Mouse (Mus musculus) MEL (cell line): ENCODE measurements around the gene Sh3rf1.

Experiments
- CTCF ChIP-seq, 3 experiments: IDR thresholded peaks in 2 of 3; conservative IDR thresholded peaks in 1 of 3; 2 replicates each; pipeline ENCODE4 v1.5.1; 2011 to 2012; ENCODE audit warnings: low read length in 3 of 3, low read depth in 2 of 3, mild to moderate bottlenecking in 2 of 3, improper control_type of control experiment in 1 of 3, inconsistent platforms in 1 of 3, mixed read lengths in 1 of 3, moderate library complexity in 1 of 3; ENCODE audit not compliant: control insufficient read depth in 1 of 3, insufficient read depth in 1 of 3, poor library complexity in 1 of 3, severe bottlenecking in 1 of 3
- ELF1 ChIP-seq: IDR thresholded peaks from 2 replicates; pipeline ENCODE4 v1.6.1; 2014; ENCODE audit warnings: low read depth, mild to moderate bottlenecking, inconsistent platforms, low read length, improper control_type of control experiment, moderate library complexity
- MAFK ChIP-seq: IDR thresholded peaks from 2 replicates; pipeline ENCODE4 v1.6.1; 2011; ENCODE audit warnings: low read depth, mild to moderate bottlenecking, low read length, improper control_type of control experiment, borderline replicate concordance
- NRF1 ChIP-seq: IDR thresholded peaks from 2 replicates; pipeline ENCODE4 v1.6.1; 2014; ENCODE audit warnings: low read depth, mild to moderate bottlenecking, inconsistent platforms, low read length, improper control_type of control experiment, moderate library complexity; ENCODE audit not compliant: poor library complexity, insufficient read depth, severe bottlenecking
- POLR2A ChIP-seq, 2 experiments: IDR thresholded peaks; 2 replicates each; pipeline ENCODE4 v1.6.1; 2011 to 2012; ENCODE audit warnings: low read length in 2 of 2, mild to moderate bottlenecking in 2 of 2, control low read depth in 1 of 2, improper control_type of control experiment in 1 of 2, low read depth in 1 of 2, moderate library complexity in 1 of 2; ENCODE audit not compliant: control insufficient read depth in 1 of 2, insufficient read depth in 1 of 2, poor library complexity in 1 of 2
- POLR2AphosphoS5 ChIP-seq: IDR thresholded peaks from 2 replicates; pipeline ENCODE4 v1.6.1; 2012; ENCODE audit warnings: low read depth, borderline replicate concordance, mild to moderate bottlenecking, inconsistent platforms, low read length, moderate library complexity, mixed read lengths
- RCOR1 ChIP-seq: IDR thresholded peaks from 2 replicates; pipeline ENCODE4 v1.6.1; 2012; ENCODE audit warnings: low read depth, mild to moderate bottlenecking, inconsistent platforms, low read length, improper control_type of control experiment
- TAL1 ChIP-seq: IDR thresholded peaks from 2 replicates; pipeline ENCODE4 v1.6.1; 2012; ENCODE audit warnings: mild to moderate bottlenecking, inconsistent platforms, low read length, moderate library complexity, mixed read lengths
- TCF12 ChIP-seq: IDR thresholded peaks from 2 replicates; pipeline ENCODE4 v1.6.1; 2014; ENCODE audit warnings: low read depth, mild to moderate bottlenecking, inconsistent platforms, low read length, improper control_type of control experiment, moderate library complexity
- USF1 ChIP-seq: IDR thresholded peaks from 2 replicates; pipeline ENCODE4 v1.6.1; 2014; ENCODE audit warnings: low read depth, mild to moderate bottlenecking, inconsistent platforms, low read length, improper control_type of control experiment, moderate library complexity
- ZNF384 ChIP-seq: IDR thresholded peaks from 2 replicates; pipeline ENCODE4 v1.6.1; 2012; ENCODE audit warnings: low read depth, mild to moderate bottlenecking, inconsistent platforms, low read length, improper control_type of control experiment

- TF ChIP-seq ZNF384 (no peak), TCF12 (no peak), POLR2AphosphoS5 (no peak), CTCF (IDR thresholded peaks at IDR 0.05 in 2 of 3, conservative IDR thresholded peaks at IDR 0.05 in 1 of 3; ENCODE audit: control insufficient read depth in 1 of 3, insufficient read depth in 1 of 3, low read depth in 2 of 3, low read length in 3 of 3, poor library complexity in 1 of 3, severe bottlenecking in 1 of 3) (no peak), POLR2A (IDR thresholded peaks at IDR 0.05; ENCODE audit: control insufficient read depth in 1 of 2, insufficient read depth in 1 of 2, low read depth in 1 of 2, low read length in 2 of 2, poor library complexity in 1 of 2) (no peak), ELF1 (no peak), NRF1 (no peak), MAFK (no peak), USF1 (no peak), RCOR1 (no peak), TAL1 (no peak)
These were observed 5.0 kb downstream of the Sh3rf1 start for GRCm38 (mm10) chr8:61228678-61229077.
